Mouse (Mus musculus) liver, adult 2 months (tissue): ENCODE results near the gene Ssh2.

Experiments used
- CTCF ChIP-seq: fragments of 200-500 bp; IDR thresholded peaks from 2 replicates; pipeline ENCODE4 v1.5.1; 2011; ENCODE audit warnings: low read depth, low read length, control low read depth
- POLR2A ChIP-seq: fragments of 200-500 bp; IDR thresholded peaks from 2 replicates; pipeline ENCODE4 v1.6.1; 2011; ENCODE audit warnings: low read length, control low read depth; ENCODE audit not compliant: insufficient read depth; ENCODE audit errors: extremely low read depth

- no peak for TF ChIP-seq CTCF
- no peak for TF ChIP-seq POLR2A
Measured at GRCm38 (mm10) chr11:77503511-77503910, 287.4 kb downstream of the Ssh2 start.
